Mouse (Mus musculus) layer of hippocampus, adult 9-11 months (tissue): ENCODE data around the gene 1190007I07Rik.

ENCODE experiments used
- DNase-seq: peaks from one replicate; pipeline ENCODE4 v3.0.0; 2022

The 1190007I07Rik gene

DNA sequence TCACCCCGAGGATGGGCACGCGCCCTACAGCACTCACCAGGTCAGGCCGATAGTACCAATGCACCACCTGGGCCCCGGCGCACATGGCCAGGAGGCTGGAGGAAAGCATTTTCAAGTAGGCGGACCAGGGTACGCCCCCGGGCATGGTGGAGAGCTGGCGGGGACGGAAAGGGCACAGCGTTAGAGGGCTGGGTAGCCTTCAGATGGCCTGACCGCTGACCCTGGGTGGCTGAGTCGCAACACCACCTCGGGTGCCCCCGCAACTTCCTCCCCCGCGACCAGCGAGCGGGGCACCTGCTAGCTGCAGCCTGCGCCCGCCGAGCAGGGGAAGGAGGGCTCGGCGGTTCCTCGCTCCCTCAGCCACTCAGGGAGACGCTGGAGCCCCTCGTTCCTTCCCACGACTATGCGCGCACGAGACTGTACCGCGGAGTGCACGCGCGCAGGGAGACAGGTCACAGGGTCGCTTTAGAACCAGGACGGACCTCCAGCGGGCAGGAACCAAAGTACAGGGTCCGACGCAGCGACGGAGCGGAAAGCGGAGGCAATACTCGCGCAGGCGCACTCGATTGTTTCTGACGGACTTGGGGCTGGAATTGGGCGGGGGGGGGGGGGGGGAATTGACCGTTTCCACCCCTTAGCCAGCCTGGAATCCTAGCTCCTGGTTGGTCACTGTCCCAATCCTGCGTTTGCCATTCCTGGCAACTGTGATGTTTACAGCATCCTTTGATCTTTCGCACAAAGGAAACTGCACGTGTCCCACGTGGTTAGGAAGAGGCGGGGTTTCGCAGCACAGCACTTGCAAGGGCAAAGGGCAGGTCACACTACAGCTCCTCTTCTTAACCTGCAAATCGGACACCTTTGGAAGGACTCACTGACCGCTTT is at the start of gene 1190007I07Rik:
Gene 1190007I07Rik (minus strand): TSS at position 558 of the 882 bp plus-strand sequence.
- peak; percentile 82 for DNase-seq

DNA sequence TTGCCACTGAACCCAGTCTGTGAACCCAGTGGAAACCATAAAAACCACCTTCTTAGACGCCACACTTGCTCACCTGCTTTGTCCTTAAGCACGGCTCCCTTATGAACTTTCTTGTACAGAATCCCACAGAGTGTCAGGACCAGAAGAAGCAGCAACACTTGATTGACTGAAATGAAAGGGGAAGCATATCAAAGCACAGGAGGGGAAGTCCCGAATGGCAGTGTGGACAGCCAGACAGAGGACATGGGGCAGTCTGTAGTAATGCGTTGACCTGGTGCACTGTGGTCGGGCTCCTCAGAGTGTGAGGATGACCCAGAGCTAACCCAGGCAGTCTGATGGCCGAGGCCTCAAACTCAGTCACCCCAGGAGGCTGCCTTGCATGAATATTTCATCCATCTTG is 47.2 kb upstream of the 1190007I07Rik start:
- no peak for DNase-seq

DNA sequence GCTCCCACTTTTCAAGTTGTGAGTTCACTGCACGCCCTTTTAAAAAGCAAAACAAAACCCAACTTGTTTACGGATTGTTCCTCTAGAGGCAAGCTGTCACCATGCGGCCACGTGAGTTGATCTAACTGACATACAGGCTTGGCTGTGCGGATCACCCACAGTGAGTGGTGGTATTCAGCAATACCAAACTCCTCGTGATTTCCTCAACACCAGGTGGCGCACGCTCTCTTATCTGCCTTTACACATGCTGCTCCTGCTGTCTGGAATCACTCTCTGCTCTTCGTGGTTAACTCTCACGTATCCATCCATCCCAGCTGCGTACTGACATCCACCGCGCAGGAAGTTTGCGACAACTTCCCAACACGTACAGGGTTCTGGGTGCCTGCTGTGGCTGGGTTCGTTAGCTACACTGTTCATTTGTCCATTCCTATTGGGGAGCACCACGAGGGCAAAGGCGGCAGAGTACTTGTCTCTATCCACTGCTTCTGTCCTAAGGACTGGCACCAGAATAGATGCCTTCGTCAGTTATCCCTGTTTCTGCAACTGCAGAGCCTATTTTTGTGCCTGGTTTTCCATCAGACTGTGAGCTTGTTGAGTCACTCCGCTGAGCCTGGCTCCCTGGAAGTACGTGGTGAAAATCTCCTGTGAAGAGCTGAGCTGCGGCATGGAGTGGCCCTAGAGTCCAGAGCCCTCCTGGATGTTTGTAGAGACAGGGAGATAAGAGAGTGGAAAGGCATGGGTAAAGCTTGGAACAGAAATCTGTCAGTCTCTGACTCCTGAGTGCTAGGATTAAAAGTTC is 43.6 kb upstream of the 1190007I07Rik start:
- DNase-seq = peak; percentile 90

DNA sequence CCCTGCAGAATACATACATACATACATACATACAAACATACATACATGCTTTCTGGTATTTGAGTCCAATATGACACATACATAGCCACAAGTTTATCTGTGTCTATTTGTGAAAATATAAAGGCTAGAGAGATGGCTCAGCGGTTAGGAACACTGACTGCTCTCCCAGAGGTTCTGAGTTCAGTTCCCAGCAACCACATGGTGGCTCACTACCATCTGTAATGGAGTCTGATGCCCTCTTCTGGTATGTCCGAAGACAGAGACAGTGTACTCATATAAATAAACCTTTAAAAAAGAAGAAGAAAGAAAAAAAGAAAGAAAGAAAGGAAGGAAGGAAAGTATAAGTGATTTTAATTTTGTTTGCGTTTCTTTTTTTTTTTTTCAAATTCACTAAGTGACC is 42.9 kb upstream of the 1190007I07Rik start:
- no peak for DNase-seq

DNA sequence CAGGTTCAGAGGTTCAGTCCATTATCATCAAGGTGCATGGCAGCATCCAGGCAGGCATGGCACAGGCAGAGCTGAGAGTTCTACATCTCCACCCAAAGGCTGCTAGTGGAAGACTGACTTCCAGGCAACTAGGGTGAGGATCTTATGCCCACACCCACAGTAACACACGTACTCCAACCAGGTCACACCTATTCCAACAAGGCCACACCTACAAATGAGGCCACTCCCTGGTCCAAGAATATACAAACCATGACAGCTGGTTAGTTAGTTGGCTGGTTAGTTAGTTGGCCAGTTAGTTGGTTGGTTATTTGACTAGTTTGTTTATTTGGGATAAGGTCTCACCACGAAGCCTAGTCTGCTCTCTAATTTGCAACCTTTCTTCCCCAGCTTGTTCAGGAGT is 40.3 kb upstream of the 1190007I07Rik start:
- DNase-seq = no peak

DNA sequence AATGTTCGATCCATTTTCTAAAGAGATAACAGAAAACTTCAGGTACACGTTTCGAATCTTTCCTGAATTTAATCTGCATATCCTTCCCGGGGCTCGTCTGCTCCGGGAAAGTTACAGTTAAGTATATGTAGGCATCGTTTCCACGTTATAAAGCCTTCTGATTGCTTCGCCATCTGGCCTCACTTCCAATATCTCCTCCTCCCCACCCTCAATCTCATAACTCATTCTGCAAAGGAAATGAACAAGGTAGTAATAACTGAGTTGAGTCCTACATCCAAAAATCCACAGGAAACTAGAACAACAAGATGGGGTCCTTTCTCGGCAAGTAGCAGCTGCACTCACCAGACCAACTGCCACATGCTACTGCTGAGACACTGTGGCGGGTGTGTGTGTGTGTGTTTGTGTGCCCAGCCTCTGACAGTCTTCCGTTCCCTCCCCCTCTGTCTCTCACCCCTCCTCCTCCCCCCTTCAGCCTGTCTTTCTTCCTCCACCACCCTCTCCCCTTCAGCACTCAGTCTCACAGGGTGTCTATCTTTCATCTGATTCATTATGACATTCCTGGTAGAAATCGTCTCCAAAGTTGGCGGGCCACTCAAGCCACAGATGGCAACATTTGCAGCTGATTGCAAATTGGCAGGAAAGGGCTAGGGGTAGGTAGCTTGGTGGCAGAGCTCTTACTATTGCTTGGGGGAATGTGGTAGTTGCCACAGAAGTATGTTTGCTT is 39.4 kb upstream of the 1190007I07Rik start:
- DNase-seq = peak; percentile 78

DNA sequence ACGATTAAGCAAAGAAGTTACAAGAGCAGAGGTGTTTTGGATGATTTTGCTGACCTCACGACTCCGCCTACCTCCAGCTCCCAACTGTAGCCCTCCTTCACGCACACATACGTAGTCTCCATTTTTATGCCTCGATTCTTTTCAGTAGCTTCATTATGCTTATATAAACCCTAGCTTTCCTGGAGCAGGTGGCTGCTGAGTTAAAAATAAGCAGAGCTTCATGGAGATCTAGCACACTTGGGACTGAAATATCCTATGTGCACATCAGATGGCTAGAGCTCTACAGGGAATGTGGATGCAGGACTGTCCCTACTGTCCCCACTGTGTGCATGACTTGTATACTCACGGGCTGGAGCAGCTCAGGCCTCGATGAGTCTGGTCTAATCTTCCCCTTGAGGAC is 38.8 kb upstream of the 1190007I07Rik start:
- DNase-seq = peak; percentile 80

DNA sequence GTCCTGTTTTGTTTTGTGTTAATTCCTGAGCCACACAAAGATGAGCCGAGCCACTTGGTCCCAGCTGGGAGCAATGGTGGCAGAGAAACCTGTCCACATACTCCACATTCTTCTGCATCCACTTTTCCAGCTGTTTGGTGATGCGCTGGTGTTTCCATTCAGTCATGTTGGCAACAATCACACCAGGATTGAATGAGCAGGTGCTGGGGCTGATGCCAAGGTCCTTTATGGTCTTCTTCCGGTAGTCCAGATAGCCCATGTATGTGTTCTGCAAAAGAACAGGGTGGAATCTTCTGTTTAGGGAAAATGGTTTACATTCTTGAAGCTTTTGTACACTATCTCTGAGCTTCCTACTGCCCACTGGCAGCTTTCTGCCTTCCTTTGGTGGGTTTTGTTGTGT is 31.6 kb upstream of the 1190007I07Rik start:
- DNase-seq = no peak

DNA sequence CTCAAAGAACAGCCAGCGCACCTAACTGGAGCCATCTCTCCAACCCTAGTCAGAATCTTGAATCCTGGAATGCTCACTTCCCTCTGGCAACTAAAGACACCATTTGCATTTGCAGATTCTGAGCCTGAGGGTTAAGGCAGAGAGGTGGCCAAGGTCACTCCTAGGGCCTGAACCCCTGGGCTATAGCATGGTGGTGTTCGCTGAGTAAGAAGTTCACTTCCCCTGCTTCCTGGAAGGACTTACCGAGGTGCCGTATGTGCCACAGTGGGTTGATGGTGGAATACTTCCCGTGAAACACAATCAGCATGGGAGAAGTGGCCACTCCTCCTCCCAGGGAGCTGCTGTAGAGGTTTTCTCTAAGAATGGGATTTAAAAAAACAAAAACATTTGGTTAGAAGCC is 29.6 kb upstream of the 1190007I07Rik start:
- no peak for DNase-seq

DNA sequence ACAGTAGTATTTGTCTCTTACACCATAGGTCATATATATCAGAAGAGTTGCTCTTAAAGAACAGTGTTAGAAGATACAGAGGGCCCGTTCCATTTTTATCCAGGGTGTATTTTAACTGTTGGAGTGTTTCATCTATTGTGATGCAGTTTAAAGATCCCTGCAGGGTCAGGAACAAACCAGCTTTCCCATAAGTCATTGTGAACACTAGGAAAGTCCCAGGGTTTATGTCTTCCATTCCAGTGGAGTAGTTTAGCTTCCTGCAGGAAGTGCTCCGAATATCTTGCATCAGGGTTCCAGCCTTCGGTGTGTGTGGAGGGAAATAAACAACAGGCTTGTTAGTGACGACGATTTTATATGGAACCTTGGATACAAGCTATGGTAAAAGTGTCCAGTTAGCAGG is 28.2 kb upstream of the 1190007I07Rik start:
- no peak for DNase-seq

DNA sequence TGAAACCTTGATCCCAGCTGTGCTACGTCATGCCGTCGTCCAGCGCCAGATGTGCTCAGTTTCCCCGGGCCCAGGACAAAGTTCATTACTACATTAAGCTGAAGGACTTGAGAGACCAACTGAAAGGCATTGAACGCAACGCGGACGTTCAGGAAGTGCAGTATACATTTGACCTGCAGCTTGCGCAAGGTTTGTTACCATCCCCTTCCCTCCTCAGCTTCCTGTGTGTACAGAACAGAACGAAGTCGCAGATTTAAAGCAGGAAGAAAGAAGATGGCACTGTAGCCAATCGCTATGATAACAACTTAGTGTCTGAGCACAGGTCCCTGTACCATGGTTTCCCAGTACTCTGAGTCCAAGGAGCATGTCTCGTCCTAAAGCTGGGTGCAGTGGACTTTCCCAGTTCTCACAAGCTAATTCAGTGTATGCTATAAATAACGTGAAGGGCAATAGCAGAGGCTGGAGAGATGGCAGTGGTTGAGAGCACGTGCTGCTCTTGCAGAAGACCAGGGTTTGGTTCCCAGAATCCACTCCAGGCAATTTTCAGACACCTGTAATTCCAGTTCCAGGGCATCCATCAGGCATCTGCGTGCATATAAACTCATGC is 24.3 kb upstream of the 1190007I07Rik start:
- no peak for DNase-seq

DNA sequence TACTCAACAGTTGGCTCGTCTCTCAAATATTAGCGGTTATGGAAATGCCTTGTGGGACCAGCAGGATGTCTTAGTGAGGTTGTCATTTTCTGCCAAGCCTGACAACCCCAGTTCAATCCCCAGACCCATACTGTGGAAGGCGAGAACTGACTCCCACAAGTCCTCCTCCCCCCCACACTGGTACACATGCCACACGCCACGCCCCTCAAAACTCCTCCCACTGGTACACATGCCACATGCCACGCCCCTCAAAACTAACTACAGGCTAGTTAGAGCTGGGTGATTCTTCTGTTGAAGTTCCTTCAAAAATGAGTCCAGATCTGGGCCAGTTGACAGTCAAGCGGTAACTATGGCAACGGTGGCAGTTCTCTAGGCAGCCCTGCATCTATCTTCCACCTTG is 23.1 kb upstream of the 1190007I07Rik start:
- DNase-seq = no peak

DNA sequence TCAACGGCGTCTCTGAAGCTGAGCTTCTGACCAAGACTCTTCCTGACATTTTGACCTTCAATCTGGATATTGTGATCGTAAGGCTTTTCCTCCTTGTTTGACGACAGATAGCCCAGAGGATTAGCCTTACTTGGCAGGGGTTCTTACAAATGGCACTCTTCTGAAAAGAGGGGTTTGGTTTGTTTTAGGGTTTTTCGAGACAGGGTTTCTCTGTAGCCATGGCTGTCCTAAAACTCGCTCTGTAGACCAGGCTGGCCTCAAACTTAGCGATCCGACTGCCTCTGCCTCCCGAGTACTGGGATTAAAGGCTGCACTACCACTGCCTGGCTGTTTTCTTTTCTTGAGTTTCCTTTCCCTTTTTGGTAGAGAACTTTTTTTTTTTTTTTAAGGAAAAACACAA is 18.5 kb upstream of the 1190007I07Rik start:
- no peak for DNase-seq

DNA sequence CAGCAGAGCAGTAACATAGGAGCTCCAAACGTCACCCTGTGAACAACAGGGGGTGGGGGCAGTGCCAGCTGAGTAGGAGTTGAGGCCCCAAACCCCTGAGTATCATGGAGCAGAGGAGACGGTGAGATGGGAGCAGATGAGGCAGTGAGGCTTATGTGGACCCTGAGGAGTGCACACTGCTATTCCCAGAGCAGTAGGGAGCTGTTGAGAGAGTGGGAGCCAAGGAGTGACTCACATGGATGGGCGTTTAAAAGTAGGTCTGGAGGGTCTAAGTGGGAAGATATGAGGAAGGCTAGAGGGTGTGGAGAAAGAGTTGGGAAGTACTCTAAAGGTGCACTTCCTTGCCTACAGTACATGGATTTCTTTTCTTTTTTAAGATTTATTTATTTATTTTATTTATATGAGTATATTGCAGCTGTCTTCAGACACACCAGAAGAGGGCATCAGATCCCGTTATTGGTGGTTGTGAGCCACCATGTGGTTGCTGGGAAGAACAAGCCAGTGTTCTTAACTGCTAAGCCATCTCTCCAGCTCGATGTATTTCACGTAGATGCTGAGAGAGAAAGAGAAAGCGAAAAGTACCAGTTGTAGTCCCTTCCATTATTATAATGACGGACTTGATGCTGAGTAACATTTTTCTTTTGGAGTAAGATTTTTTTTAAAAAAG is 16.1 kb upstream of the 1190007I07Rik start:
- no peak for DNase-seq

DNA sequence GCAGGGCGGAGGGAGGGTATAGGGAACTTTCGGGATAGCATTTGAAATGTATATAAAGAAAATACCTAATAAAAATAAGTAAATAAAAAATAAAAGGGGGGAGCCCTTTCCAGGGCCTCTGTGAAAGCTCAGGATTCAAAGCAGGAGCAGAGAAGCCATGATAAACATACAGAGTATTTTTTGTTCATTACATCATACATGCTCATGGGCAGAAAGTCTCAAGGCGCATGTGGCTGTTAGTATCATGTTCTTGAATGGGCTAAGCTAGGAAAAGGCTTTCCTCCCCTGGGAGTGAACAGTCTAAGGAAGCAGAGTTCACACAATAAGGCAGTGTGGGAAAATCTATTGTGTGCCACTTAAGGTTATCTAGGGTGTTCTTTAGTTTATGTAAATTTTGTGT is 13.3 kb upstream of the 1190007I07Rik start:
- no peak for DNase-seq

DNA sequence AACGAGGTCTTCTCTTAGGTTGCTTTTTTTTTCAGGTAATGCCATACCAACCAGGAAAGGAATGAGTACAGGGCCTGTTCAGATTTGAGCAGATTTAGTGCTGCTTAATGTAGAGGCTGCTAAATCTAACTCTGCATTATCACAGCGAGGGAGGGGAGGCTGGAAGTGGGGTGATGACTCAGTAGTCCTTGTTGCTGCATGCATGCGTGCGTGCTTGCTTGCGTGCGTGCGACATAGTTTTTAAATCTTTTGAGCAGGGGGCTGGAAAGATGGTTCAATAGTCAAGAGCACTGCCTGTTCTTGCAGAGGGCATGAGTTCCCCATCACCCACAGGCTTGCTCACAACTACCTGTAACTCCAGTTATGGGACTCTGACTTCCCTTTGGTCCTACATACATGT is 11.3 kb upstream of the 1190007I07Rik start:
- no peak for DNase-seq

DNA sequence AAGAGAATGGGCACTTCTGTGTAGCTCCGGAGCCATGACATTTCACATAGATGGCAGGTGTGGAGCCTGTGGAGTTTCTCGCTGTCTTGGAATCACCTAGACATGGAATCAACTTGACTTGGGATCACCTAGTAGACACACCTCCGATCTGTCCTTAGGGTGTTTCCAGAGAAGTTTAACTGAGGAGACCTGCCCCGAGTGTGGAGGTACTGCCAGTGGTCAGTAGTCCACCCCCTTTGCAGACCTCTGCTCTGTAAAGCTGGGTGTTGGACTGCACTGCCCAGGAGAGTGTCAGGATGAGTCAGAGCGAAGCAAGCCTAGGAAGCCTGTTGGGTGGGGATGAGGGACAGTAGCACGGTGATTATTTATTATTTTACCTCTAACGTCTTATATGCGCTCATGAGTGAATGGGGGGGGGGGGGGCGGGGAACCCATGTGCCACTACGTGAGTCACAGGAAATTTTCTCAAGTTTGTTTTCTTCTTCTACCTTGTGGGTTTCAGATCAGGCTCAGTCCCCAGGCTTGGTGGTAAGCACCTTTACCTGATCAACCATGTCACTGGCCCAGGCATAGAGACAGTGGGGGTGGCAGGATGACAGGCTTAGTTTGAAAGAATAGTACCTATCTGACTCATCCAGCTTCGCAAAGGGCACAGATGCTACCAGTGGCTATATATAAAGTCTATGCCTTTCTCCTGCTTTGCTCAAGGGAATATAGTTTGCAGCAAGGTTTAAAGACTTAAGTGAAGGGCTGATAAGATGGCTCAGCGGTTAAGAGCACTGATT is 9.7 kb upstream of the 1190007I07Rik start:
- no peak for DNase-seq

DNA sequence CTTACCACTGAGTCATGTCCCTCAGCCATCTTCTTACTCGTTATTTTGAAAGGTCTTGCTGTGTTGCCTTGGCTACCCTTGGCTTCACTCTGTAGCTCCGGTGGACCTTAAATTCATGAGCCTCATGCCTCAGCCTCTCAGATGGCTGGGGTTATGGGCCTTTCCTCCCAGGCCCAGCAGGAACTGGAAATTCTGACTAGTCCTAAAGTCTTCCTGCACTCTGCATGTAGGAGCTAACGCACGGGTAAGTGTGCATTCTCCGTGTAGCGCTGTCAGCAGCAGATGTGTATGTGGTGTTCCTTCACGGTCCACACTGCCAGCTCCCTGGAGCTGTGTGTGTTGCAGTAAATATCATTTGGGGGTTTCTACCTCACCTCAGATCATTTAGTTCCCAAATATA is 8.1 kb upstream of the 1190007I07Rik start:
- DNase-seq = no peak

DNA sequence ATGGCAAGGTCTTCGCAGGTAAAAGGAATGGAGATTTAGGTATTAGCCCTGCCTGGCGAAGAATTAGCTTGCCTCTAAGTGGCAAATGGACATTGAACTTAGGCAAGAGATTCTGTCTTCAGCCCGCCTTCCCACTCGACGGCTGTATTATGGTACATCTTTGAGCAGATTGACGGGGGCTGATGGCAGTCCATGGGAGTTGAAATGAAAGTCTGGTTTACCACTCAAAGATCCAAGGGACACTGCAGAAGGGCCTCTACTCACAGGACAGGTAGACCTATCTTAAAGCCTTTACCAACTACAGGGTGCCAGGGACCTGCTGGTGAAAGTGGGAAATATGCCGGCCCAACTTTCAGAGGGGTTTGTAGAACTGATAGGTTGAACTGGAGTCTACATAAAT is 7.5 kb upstream of the 1190007I07Rik start:
- DNase-seq = no peak

DNA sequence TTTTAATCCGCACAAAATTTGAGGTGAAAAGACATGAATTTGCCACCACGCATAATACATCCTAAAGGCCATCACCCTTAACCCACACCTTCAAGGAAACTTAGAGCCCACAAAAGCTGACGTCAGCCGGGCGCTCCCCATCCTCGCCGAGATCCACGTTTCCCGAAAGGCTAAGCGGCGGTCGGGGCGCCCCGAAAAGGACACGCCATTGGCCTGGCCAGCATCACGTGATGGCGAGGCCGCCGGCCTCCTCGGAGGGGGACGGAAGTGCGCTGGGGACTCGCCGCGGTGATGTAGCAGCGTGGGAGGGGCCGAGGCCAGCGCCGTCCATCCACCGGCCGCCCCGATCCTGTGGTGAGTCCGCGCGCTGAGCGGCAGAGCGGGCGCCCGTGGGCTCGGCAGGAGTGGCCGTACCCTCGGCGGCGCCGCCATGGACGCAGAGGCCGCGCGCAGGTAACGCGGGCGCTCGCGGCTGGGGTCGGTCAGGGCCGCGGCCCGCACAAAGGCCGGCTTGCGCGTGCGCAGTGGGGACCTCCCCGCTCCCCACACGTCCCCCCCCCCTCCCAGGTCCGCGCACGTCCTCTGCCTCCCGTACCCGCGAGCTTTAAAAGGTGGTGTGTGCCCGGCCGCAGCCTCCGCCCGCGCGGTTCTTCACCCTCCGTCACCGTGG is 6.7 kb upstream of the 1190007I07Rik start, which contains the start of gene Tdg:
Gene Tdg (plus strand): TSS at position 243 of the 670 bp plus-strand sequence.
- DNase-seq = peak; percentile 93

DNA sequence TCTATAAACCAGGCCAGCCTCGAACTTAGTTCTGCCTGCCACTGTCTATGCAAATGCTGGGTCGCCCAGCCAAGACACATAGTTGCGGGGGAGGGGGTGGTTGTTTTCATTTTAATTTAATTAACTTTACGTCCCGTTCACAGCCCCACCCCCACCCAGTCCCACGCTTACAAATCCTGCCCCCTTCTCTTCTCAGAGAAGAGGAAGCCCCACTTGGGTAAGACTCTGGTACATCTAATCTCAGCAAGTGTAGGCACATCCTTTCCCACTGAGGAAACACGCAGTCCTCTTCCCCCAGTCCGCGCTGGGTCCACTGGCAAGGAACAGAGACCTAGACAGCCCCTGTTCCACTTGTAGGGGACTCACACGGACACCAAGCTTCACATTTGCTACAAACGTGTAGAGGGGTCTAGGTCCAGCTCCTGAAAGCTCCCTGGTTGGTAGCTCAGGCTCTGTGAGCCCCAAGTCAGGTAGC is 6.1 kb upstream of the 1190007I07Rik start:
- DNase-seq = peak; percentile 28
